Mouse (Mus musculus): ENCODE results near the gene Ncapd3. TPM values are rescaled to one million over a fixed set of nuclear protein-coding genes. Genes with fewer than 3 reads are reported as not detected.

Gene Ncapd3
- polyA plus RNA-seq (2017; shearing (Covaris generic)), result 30.1 TPM

GRCm38 (mm10) chr9:27029828-27030762 lies at the start of gene Ncapd3, which contains the start of gene Vps26b:
Ncapd3 (plus strand) TSS chr9:27030175.
Vps26b (minus strand) TSS chr9:27030065.

GRCm38 (mm10) chr9:26999461-27000395 lies 30.2 kb upstream of the Ncapd3 start, which contains the start of the genes Acad8 and Thyn1:
Acad8 (minus strand) TSS chr9:26999566.
Thyn1 (plus strand) TSS chr9:26999710.

Other genes starting within 250 kb of the Ncapd3 start
- gene Glb1l2, start 223.7 kb upstream of the Ncapd3 start, polyA plus RNA-seq (2017; shearing (Covaris generic)), result not detected
- gene Glb1l3, start 169.3 kb upstream of the Ncapd3 start, polyA plus RNA-seq (2017; shearing (Covaris generic)), result not detected
- gene Gm1110, start 107.1 kb upstream of the Ncapd3 start, polyA plus RNA-seq (2017; shearing (Covaris generic)), result 0.30 TPM
- 19.8 TPM for gene Acad8, start 30.6 kb upstream of the Ncapd3 start, polyA plus RNA-seq (2017; shearing (Covaris generic))
- gene Thyn1, start 30.5 kb upstream of the Ncapd3 start, polyA plus RNA-seq (2017; shearing (Covaris generic)), result 44.6 TPM
- gene Vps26b, start 110 bp upstream of the Ncapd3 start, polyA plus RNA-seq (2017; shearing (Covaris generic)), result 44.8 TPM
- gene Jam3, start 125.2 kb downstream of the Ncapd3 start, polyA plus RNA-seq (2017; shearing (Covaris generic)), result not detected

All from effector memory CD4-positive, alpha-beta T cell, adult 5 months (primary cell).